In the genomic region with DNA sequence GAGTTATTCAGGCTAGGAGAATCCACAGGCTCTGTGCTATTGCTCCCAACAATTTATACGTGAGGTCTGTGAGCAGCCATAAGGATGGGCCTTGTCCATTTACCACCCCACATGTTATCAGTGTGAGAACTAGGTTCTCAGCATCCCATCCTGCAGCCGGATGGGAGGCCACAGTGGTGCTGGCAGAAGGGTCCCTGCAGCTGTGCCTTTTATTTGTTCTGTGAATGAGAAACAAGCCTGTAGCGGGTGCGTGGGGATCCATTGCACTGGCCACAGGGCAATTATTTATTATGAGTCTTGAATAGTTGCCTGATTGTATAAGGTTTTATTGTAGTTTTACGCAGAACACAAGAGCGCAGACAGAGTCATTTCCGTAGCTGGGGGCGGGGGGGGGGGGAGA, we compare ENCODE assay signal across 24 mouse cellular contexts.
DNase-seq lines count a peak whose midpoint lies in the region; ATAC-seq lines count a peak whose summit lies in the region.
"Had no signal": no experiment of that assay in that cellular context is flagged by ENCODE, and none has a peak within 500 bp of the region (broad histone marks: within the 10 kb centered on the region; RNA-seq: fewer than 3 reads in every experiment).

No protein-coding gene starts in this region.

- WGBS in neural tube, embryonic 12.5 days: 28% methylated on average over 8 of the region's 8 CpGs
- 80% methylated on average over 8 of the region's 8 CpGs for WGBS in limb, embryonic 10.5 days
- WGBS in neural tube, embryonic 14.5 days: 18% methylated on average over 8 of the region's 8 CpGs

- ATAC-seq in neural tube, embryonic 12.5 days (ENCODE audit: low FRiP score, low read depth): no peak
- peak; percentile 54; the same call in 1 of the 2 replicates for ATAC-seq in neural tube, embryonic 14.5 days (ENCODE audit: low read depth)
- ATAC-seq: activated CD4-positive, CD25-positive, alpha-beta regulatory T cell, adult 4 months had no signal

- 0 out of 2 replicates have a peak overlapping the region, but pooled peaks have one; percentile 1 for H3K27ac ChIP-seq in neural tube, embryonic 12.5 days
- H3K27ac ChIP-seq in limb, embryonic 10.5 days: peak overlapping the region; percentile 74
- no peak overlapping the region for H3K27ac ChIP-seq in neural tube, embryonic 14.5 days (ENCODE audit: low read depth, low read length)
- H3K27ac ChIP-seq: heart, adult 2 months; heart, embryonic 15.5 days; kidney, postnatal 0 days; liver, embryonic 13.5 days; midbrain, embryonic 12.5 days had no signal

- no peak overlapping the region for H3K9ac ChIP-seq in neural tube, embryonic 12.5 days
- H3K9ac ChIP-seq in neural tube, embryonic 14.5 days (replicated peaks; ENCODE audit: low read depth, low read length): no peak overlapping the region
- H3K9ac ChIP-seq: heart, embryonic 15.5 days; liver, embryonic 13.5 days; lung, embryonic 14.5 days; midbrain, embryonic 12.5 days had no signal

- no peak overlapping the region for H3K4me2 ChIP-seq in neural tube, embryonic 12.5 days (replicated peaks)
- H3K4me2 ChIP-seq in neural tube, embryonic 14.5 days (ENCODE audit: low read depth, low read length): no peak overlapping the region
- H3K4me2 ChIP-seq: heart, embryonic 15.5 days; liver, embryonic 13.5 days; lung, embryonic 14.5 days; midbrain, embryonic 12.5 days had no signal

- H3K4me3 ChIP-seq in neural tube, embryonic 12.5 days: no peak overlapping the region
- no peak overlapping the region for H3K4me3 ChIP-seq in limb, embryonic 10.5 days
- H3K4me3 ChIP-seq in neural tube, embryonic 14.5 days (ENCODE audit: low read depth, low read length): no peak overlapping the region
- H3K4me3 ChIP-seq: heart, adult 2 months; heart, embryonic 15.5 days; liver, embryonic 13.5 days; midbrain, embryonic 12.5 days had no signal

- H3K9me3 ChIP-seq in neural tube, embryonic 12.5 days: no peaks in the 10 kb centered on the region
- no peaks in the 10 kb centered on the region for H3K9me3 ChIP-seq in limb, embryonic 10.5 days (replicated peaks)
- no peaks in the 10 kb centered on the region for H3K9me3 ChIP-seq in neural tube, embryonic 14.5 days (ENCODE audit: control insufficient read depth, low read length)
- H3K9me3 ChIP-seq: heart, embryonic 15.5 days had no signal

- H3K4me1 ChIP-seq in neural tube, embryonic 12.5 days: peaks cover 9% of the 10 kb centered on the region
- peaks cover 49% of the 10 kb centered on the region for H3K4me1 ChIP-seq in limb, embryonic 10.5 days
- no peaks in the 10 kb centered on the region for H3K4me1 ChIP-seq in neural tube, embryonic 14.5 days (ENCODE audit: control insufficient read depth, insufficient read depth, low read length)
- H3K4me1 ChIP-seq: liver, embryonic 13.5 days; midbrain, embryonic 12.5 days had no signal

- H3K27me3 ChIP-seq in neural tube, embryonic 12.5 days (replicated peaks): no peaks in the 10 kb centered on the region
- H3K27me3 ChIP-seq in limb, embryonic 10.5 days (ENCODE audit: low read depth, poor library complexity, severe bottlenecking): no peaks in the 10 kb centered on the region
- no peaks in the 10 kb centered on the region for H3K27me3 ChIP-seq in neural tube, embryonic 14.5 days (ENCODE audit: control insufficient read depth, insufficient read depth, low read length)
- H3K27me3 ChIP-seq: heart, embryonic 15.5 days; liver, embryonic 13.5 days; midbrain, embryonic 12.5 days had no signal

- H3K36me3 ChIP-seq in neural tube, embryonic 12.5 days: no peaks in the 10 kb centered on the region
- no peaks in the 10 kb centered on the region for H3K36me3 ChIP-seq in limb, embryonic 10.5 days
- no peaks in the 10 kb centered on the region for H3K36me3 ChIP-seq in neural tube, embryonic 14.5 days (ENCODE audit: control insufficient read depth, insufficient read depth, low read length)
- H3K36me3 ChIP-seq: heart, embryonic 15.5 days; liver, embryonic 13.5 days; midbrain, embryonic 12.5 days had no signal

- intact Hi-C loops in left cerebral cortex, postnatal 25 days (cut with DNase I): no loop called here

- peak; percentile 11 for DNase-seq in embryo, embryonic 11 days
- no peak for DNase-seq in embryo, embryonic 9.5 days (ENCODE audit: extremely low spot score)
- no peak for DNase-seq in neural tube, embryonic 10.5 days (ENCODE audit: extremely low spot score, low spot score)
- DNase-seq in limb, embryonic 10.5 days (ENCODE audit: low spot score): no peak
- no peak for DNase-seq in layer of hippocampus, adult 9-11 months
- no peak for DNase-seq in left cerebral cortex, postnatal 25 days (ENCODE audit: low spot score in 2 of 2)
- DNase-seq: adrenal gland, postnatal 10 days; cerebellum, adult 2 months; cerebellum, postnatal 36 days; gastrocnemius, postnatal 25 days; heart, adult 2 months; heart, postnatal 36 days; kidney, adult 2 months; liver, embryonic 13.5 days; lung, embryonic 14.5 days; right cerebral cortex, adult 18-20 months; right cerebral cortex, postnatal 4 days; thymus, postnatal 14 days had no signal
